Mouse (Mus musculus): ENCODE results near the gene Rad51b. TPM values are rescaled to one million over a fixed set of nuclear protein-coding genes. Genes with fewer than 3 reads are reported as not detected.

Gene Rad51b
- polyA plus RNA-seq, 1 experiment: 13.8 TPM

GRCm38 (mm10) chr12:79452882-79453281, 155.8 kb downstream of the Rad51b start:
- no peaks in the 10 kb centered on the region for H3K9me3 ChIP-seq (replicated peaks; ENCODE audit: control insufficient read depth, insufficient read depth, low read length, poor library complexity, severe bottlenecking)
- H3K27me3 ChIP-seq (ENCODE audit: control insufficient read depth, insufficient read depth, low read length, poor library complexity, severe bottlenecking): no peaks in the 10 kb centered on the region
- H3K27ac ChIP-seq (ENCODE audit: insufficient read depth, low read length): no peak overlapping the region
- no peak overlapping the region for H3K9ac ChIP-seq (ENCODE audit: low read depth, poor library complexity, severe bottlenecking)
- H3K4me1 ChIP-seq (ENCODE audit: control insufficient read depth, insufficient read depth, low read length): no peaks in the 10 kb centered on the region
- no peaks in the 10 kb centered on the region for H3K36me3 ChIP-seq (ENCODE audit: control insufficient read depth, insufficient read depth, low read length, poor library complexity, severe bottlenecking)
- no peak for TF ChIP-seq POLR2A (IDR thresholded peaks at IDR 0.05; ENCODE audit: insufficient read depth, low read length)
- TF ChIP-seq EP300 (IDR thresholded peaks at IDR 0.05; ENCODE audit: insufficient read depth, low read depth, low read length): no peak
- TF ChIP-seq CTCF (IDR thresholded peaks at IDR 0.05; ENCODE audit: low read depth, low read length): no peak
- no peak overlapping the region for H3K4me3 ChIP-seq (ENCODE audit: low read depth, low read length)

DNA sequence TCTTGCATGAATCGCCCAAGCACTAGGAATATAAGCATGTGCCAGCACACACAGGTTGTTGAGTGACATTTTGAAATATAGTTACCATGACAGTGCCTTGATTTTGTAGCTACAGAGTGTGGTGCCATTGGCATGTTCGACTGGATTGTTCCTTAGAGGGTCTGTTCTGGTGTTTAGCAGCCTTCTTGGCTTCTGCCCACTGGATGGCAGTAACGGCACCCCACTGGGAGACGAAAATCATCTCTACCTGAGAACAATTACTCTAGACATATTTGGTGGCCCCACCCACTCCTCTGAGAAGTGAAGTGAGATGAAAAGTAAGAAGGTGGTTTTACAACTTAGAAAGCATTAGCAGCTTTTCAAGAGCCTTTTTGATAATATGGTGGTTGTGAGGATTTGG, 156.9 kb downstream of the Rad51b start:
- H3K27me3 ChIP-seq (ENCODE audit: control insufficient read depth, insufficient read depth, low read length, poor library complexity, severe bottlenecking): no peaks in the 10 kb centered on the region
- no peak overlapping the region for H3K4me3 ChIP-seq (ENCODE audit: low read depth, low read length)
- H3K9me3 ChIP-seq (replicated peaks; ENCODE audit: control insufficient read depth, insufficient read depth, low read length, poor library complexity, severe bottlenecking): no peaks in the 10 kb centered on the region
- no peak for TF ChIP-seq POLR2A (IDR thresholded peaks at IDR 0.05; ENCODE audit: insufficient read depth, low read length)
- no peak for TF ChIP-seq EP300 (IDR thresholded peaks at IDR 0.05; ENCODE audit: insufficient read depth, low read depth, low read length)
- TF ChIP-seq CTCF (IDR thresholded peaks at IDR 0.05; ENCODE audit: low read depth, low read length): no peak
- H3K36me3 ChIP-seq (ENCODE audit: control insufficient read depth, insufficient read depth, low read length, poor library complexity, severe bottlenecking): no peaks in the 10 kb centered on the region
- H3K4me1 ChIP-seq (ENCODE audit: control insufficient read depth, insufficient read depth, low read length): no peaks in the 10 kb centered on the region
- no peak overlapping the region for H3K27ac ChIP-seq (ENCODE audit: insufficient read depth, low read length)
- H3K9ac ChIP-seq (ENCODE audit: low read depth, poor library complexity, severe bottlenecking): no peak overlapping the region

- no peaks in the 10 kb centered on the region for H3K9me3 ChIP-seq (replicated peaks; ENCODE audit: control insufficient read depth, insufficient read depth, low read length, poor library complexity, severe bottlenecking)
- H3K4me1 ChIP-seq (ENCODE audit: control insufficient read depth, insufficient read depth, low read length): no peaks in the 10 kb centered on the region
- no peak overlapping the region for H3K4me3 ChIP-seq (ENCODE audit: low read depth, low read length)
- no peaks in the 10 kb centered on the region for H3K36me3 ChIP-seq (ENCODE audit: control insufficient read depth, insufficient read depth, low read length, poor library complexity, severe bottlenecking)
- TF ChIP-seq POLR2A (IDR thresholded peaks at IDR 0.05; ENCODE audit: insufficient read depth, low read length) (no peak), CTCF (IDR thresholded peaks at IDR 0.05; ENCODE audit: low read depth, low read length) (no peak), EP300 (IDR thresholded peaks at IDR 0.05; ENCODE audit: insufficient read depth, low read depth, low read length) (no peak)
- H3K27ac ChIP-seq (ENCODE audit: insufficient read depth, low read length): no peak overlapping the region
- no peak overlapping the region for H3K9ac ChIP-seq (ENCODE audit: low read depth, poor library complexity, severe bottlenecking)
- no peaks in the 10 kb centered on the region for H3K27me3 ChIP-seq (ENCODE audit: control insufficient read depth, insufficient read depth, low read length, poor library complexity, severe bottlenecking)
Measured at GRCm38 (mm10) chr12:79455061-79455847, 158.2 kb downstream of the Rad51b start.

DNA sequence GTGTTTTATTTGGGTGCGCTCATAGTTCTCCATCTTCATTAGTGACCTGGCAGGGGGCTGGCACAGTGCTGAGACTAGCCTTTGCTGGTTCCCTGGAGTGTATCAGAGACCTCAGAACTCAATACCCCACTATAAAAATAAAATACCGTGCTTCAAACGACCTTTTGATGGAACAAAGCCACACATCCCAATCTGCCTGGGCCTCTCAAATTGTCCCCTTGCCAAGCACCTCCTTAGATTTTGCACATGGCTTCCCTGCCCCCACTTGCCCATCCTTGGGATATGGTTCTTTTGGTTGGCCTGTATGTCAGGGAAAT, 158.7 kb downstream of the Rad51b start:
- Histone ChIP-seq H3K36me3 (ENCODE audit: control insufficient read depth, insufficient read depth, low read length, poor library complexity, severe bottlenecking) (no peaks in the 10 kb centered on the region), H3K27me3 (ENCODE audit: control insufficient read depth, insufficient read depth, low read length, poor library complexity, severe bottlenecking) (no peaks in the 10 kb centered on the region), H3K4me1 (ENCODE audit: control insufficient read depth, insufficient read depth, low read length) (no peaks in the 10 kb centered on the region), H3K9ac (ENCODE audit: low read depth, poor library complexity, severe bottlenecking) (no peak overlapping the region), H3K9me3 (replicated peaks; ENCODE audit: control insufficient read depth, insufficient read depth, low read length, poor library complexity, severe bottlenecking) (no peaks in the 10 kb centered on the region), H3K27ac (ENCODE audit: insufficient read depth, low read length) (no peak overlapping the region), H3K4me3 (ENCODE audit: low read depth, low read length) (no peak overlapping the region)
- TF ChIP-seq POLR2A (IDR thresholded peaks at IDR 0.05; ENCODE audit: insufficient read depth, low read length) (no peak), EP300 (IDR thresholded peaks at IDR 0.05; ENCODE audit: insufficient read depth, low read depth, low read length) (no peak), CTCF (IDR thresholded peaks at IDR 0.05; ENCODE audit: low read depth, low read length) (no peak)

DNA sequence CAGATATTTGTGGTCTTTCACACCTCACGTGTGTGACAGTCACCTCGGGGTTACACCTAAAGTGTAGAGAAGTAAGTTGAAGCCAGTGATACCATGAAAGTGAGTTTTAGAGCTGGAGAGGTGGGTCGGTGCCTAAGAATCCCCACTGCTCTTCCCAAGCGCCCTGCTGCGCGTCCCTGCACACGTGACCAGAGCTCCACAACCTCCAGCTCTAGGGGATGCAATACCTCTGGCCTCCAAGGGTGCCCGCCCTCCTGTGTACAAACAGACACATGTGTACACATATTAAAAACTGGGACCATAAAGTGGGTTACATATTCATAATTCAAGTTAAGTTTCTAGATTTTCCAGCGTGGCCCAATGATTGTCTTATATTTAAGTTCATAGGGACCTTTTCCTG, 159.2 kb downstream of the Rad51b start:
- no peak overlapping the region for H3K9ac ChIP-seq (ENCODE audit: low read depth, poor library complexity, severe bottlenecking)
- no peaks in the 10 kb centered on the region for H3K27me3 ChIP-seq (ENCODE audit: control insufficient read depth, insufficient read depth, low read length, poor library complexity, severe bottlenecking)
- no peak overlapping the region for H3K4me3 ChIP-seq (ENCODE audit: low read depth, low read length)
- H3K36me3 ChIP-seq (ENCODE audit: control insufficient read depth, insufficient read depth, low read length, poor library complexity, severe bottlenecking): no peaks in the 10 kb centered on the region
- no peak overlapping the region for H3K27ac ChIP-seq (ENCODE audit: insufficient read depth, low read length)
- H3K9me3 ChIP-seq (replicated peaks; ENCODE audit: control insufficient read depth, insufficient read depth, low read length, poor library complexity, severe bottlenecking): no peaks in the 10 kb centered on the region
- no peaks in the 10 kb centered on the region for H3K4me1 ChIP-seq (ENCODE audit: control insufficient read depth, insufficient read depth, low read length)
- TF ChIP-seq CTCF (IDR thresholded peaks at IDR 0.05; ENCODE audit: low read depth, low read length): no peak
- TF ChIP-seq EP300 (IDR thresholded peaks at IDR 0.05; ENCODE audit: insufficient read depth, low read depth, low read length): no peak
- no peak for TF ChIP-seq POLR2A (IDR thresholded peaks at IDR 0.05; ENCODE audit: insufficient read depth, low read length)

DNA sequence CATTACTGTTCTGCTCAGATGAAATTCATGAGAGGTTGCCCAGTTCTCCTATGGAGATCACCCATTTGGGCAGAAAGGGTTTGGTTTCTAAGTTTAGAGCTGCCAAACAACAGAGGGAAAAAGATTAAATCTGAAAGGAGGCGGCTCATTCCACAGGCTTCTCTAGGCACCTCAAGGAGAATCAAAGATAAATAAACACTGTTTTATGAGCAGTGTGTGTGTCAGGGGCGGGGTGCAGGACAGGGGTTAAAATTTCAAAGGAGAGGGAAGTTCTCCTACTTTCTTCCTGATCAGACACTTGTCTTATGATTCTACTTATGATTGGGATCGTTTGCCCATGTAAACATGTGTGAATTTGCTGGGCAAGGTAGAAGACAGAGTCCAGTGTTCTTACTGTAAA, 166.3 kb downstream of the Rad51b start:
- H3K4me3 ChIP-seq (ENCODE audit: low read depth, low read length): no peak overlapping the region
- no peaks in the 10 kb centered on the region for H3K4me1 ChIP-seq (ENCODE audit: control insufficient read depth, insufficient read depth, low read length)
- no peak overlapping the region for H3K9ac ChIP-seq (ENCODE audit: low read depth, poor library complexity, severe bottlenecking)
- H3K27me3 ChIP-seq (ENCODE audit: control insufficient read depth, insufficient read depth, low read length, poor library complexity, severe bottlenecking): no peaks in the 10 kb centered on the region
- no peak overlapping the region for H3K27ac ChIP-seq (ENCODE audit: insufficient read depth, low read length)
- H3K36me3 ChIP-seq (ENCODE audit: control insufficient read depth, insufficient read depth, low read length, poor library complexity, severe bottlenecking): no peaks in the 10 kb centered on the region
- TF ChIP-seq POLR2A (IDR thresholded peaks at IDR 0.05; ENCODE audit: insufficient read depth, low read length) (no peak), CTCF (IDR thresholded peaks at IDR 0.05; ENCODE audit: low read depth, low read length) (no peak), EP300 (IDR thresholded peaks at IDR 0.05; ENCODE audit: insufficient read depth, low read depth, low read length) (no peak)
- H3K9me3 ChIP-seq (replicated peaks; ENCODE audit: control insufficient read depth, insufficient read depth, low read length, poor library complexity, severe bottlenecking): no peaks in the 10 kb centered on the region
